Mouse (Mus musculus) c-Kit-positive CD71-negative TER-119-negative erythroid progenitor cells, embryonic 14.5 days (primary cell): ENCODE data around the gene Slc41a2.

Source experiments
- DNase-seq: peaks from one replicate; pipeline ENCODE4 v3.0.0-alpha.2; 2013; ENCODE audit warnings: low read depth

Gene Slc41a2

GRCm38 (mm10) chr10:83310356-83310755, 27.3 kb downstream of the Slc41a2 start:
- DNase-seq, result no peak

GRCm38 (mm10) chr10:83301687-83302086, 36.0 kb downstream of the Slc41a2 start:
- no peak for DNase-seq

GRCm38 (mm10) chr10:83301054-83301453, 36.6 kb downstream of the Slc41a2 start:
- DNase-seq, result no peak

DNA sequence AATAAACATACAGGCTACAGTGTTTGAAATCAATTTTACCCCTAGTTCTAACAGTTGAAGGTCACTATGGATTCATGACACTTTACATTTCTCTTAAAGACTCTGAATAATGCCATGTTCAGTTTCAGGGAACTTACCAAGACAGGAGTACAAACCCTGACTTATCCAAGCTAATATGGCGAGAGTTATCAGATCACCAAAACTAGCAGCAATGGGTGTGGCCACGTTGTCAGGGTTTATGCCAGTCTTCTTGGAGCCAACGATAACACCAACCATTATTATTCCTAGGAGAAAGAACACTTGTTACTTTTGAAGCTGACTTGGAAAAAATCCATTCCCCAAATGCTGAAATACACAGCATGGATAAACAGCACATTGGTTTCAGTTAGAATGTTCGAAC, 40.7 kb downstream of the Slc41a2 start:
- no peak for DNase-seq

DNA sequence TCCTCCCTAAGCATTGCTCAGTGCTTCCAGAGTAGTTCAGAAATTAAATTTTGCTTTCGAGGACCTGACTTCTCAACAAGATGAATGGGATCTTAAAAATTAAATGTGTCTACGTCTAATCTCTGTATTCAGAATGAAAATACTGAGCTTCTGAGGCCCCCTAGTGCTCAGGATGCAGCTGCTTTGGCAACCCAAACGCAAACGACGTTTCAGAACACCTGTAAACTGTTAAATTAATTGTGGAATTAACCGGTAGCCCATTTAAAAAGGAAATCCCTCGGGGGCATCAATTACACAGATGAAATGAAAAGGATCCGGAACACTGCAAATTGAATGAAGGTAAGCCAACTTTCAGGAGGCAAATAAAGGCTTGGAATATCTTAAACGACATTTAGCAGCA, 42.9 kb downstream of the Slc41a2 start:
- no peak for DNase-seq

- DNase-seq, result no peak
These were observed 44.3 kb downstream of the Slc41a2 start for GRCm38 (mm10) chr10:83293352-83293751.

- DNase-seq, result no peak
These were observed 46.0 kb downstream of the Slc41a2 start for GRCm38 (mm10) chr10:83291731-83292130.

DNA sequence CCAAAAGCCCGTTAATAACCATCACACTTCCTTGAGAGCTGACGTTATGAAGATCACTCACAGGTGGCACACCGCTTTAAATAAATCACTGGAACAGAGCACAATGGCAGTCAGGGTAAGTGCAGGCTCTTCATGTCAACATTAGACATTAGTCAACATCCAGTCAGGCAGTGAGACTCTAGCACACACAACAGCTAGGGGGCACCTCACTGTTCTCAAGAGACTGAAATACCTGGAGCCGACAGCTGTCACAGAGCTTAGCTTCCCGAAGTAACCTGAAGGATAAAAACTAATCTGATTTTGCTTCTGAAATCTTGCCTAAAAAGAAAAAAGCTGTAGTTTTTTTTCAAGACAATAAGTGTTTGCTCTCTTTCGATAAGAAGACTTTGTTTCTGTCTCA, 49.9 kb downstream of the Slc41a2 start:
- no peak for DNase-seq

- no peak for DNase-seq
These were observed 51.3 kb downstream of the Slc41a2 start for GRCm38 (mm10) chr10:83286399-83286798.

GRCm38 (mm10) chr10:83285724-83286256, 51.9 kb downstream of the Slc41a2 start:
- no peak for DNase-seq

DNA sequence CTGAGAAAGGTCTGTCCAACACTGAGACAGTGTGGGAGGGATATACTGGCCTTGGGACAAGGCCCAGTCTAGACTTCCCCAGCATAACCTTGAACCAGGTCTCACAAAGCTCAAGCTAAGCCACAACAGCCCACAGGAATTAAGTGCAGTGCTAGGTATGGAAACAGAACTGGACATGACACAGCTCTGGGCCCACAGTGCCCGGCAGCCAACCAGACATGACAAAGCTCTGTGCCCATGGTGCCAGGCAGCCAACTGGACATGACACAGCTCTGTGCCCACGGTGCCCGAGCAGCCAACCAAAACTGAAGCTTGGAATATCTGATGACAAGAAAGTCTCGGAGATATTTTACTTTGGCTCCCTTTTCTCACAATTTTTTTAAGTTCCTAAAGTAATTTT, 52.8 kb downstream of the Slc41a2 start:
- DNase-seq, result no peak

GRCm38 (mm10) chr10:83266731-83267130, 71.0 kb downstream of the Slc41a2 start:
- no peak for DNase-seq

- no peak for DNase-seq
These were observed 71.4 kb downstream of the Slc41a2 start for GRCm38 (mm10) chr10:83266241-83266640.

- no peak for DNase-seq
These were observed 73.0 kb downstream of the Slc41a2 start for GRCm38 (mm10) chr10:83264680-83265079.

DNA sequence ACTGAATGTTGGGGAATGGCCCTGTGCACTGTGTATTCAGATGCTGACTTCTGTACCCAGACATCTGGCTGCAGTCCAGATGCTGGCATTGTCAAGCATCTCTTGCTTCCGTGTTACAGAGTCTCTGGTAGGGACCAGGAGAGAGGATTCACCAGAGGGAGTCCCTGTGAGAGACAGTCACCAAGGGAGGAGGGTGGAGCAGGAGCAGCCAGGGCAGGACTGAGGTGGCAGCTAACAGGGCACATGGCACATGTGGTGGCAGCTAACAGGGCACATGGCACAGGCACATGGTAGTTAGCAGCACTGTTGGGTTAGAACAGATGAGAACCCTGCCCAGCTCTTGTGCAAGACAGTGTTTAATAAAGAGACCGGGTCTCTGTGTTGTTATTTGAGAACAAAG, 73.6 kb downstream of the Slc41a2 start:
- DNase-seq, result no peak

DNA sequence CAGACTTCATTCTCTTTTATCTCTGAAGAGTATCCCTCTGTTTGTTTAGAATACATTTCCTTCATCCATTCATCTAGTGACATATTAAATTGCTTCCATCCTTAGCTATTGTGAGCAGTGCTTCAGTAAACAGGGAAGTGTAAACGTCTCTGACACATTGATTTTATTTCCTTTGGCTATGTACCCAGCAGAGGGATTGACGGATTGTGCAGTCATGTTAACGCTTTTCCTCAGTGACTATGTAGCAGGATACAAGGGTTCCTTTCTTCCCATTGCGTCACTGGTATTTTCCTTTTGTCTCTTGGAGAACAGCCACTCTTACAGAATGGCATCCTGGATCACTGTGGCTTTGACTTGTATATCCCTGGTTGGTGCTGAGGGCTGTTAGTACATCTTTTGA, 76.4 kb downstream of the Slc41a2 start:
- no peak for DNase-seq

DNA sequence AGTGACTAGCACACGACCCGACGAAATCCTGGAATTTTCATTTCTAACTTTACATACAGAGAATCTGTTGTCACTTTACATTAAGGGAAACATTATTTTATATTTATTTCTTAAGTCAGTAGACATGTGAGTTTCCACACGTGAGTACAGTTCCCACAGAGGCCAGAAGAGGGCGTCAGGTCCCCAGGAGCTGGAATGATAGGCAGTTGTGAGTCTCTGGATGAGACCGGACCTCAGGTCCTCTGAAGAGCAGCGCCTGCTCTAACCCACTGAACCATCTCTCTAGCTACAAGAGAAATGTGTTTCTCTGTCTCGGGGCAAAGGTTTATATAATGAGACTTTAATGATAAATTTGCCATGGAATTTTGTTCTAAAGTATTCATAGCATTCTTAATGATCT, 86.3 kb downstream of the Slc41a2 start:
- peak; percentile 19 for DNase-seq

GRCm38 (mm10) chr10:83248036-83248435, 89.6 kb downstream of the Slc41a2 start:
- DNase-seq, result no peak

DNA sequence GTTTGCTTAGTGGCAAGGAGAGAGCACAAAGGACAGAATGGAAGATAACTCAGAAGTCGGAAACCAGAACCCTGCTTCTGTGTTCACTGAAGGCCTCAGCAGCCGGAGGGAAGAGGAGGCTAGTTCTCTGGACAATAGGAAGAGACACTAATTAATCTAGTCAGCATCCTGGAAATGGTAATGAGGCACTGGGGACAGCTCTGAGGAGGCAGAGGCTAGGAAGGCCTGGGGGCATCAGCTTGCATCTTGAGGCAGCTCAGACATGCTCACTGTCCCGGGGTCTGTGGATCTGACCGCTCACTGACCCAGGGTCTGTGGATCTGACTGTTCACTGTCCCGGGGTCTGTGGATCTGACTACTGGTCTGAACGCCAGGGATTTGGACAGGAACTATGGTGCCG, 92.0 kb downstream of the Slc41a2 start:
- no peak for DNase-seq

- no peak for DNase-seq
These were observed 93.6 kb downstream of the Slc41a2 start for GRCm38 (mm10) chr10:83244131-83244530.

- DNase-seq, result no peak
These were observed 95.5 kb downstream of the Slc41a2 start for GRCm38 (mm10) chr10:83242106-83242686.

DNA sequence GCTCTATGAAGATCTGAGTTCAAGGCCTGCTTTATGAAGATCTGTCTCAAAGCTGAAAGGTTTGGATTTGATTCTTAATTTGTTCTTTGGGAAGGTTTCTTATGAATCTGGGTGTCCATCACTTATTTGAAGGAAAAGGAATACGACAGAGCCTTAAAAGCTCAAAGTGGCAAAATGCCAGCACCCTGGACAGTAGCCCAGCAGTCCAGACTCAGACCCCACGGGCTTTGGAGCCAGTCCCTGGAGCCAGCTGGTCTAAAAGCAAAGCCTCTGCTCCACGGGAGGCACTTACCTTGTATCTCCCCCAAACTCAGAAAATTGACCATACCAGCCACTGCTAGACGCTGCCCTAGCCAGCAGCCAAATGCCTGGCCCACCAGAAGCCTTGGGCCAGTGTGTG, 103.3 kb downstream of the Slc41a2 start:
- no peak for DNase-seq

DNA sequence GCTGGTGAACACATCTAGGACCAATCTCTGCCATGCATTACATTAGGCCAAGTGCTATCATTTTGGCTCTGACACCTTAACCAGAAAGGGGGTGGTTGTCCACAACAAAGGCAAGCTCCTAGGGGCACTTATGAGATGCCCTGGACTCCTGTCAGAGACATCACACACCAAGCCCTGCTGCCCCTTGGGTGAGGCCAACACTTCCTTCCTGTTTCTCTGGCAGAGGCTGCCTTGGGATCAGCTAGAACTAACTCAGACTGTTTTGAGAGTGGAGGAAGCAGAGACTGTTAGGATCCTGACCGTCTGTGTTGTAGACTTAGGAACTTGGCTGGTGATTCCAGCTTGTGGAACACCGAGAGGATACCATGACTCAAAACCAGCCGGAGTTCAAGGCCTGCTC, 103.7 kb downstream of the Slc41a2 start:
- no peak for DNase-seq

DNA sequence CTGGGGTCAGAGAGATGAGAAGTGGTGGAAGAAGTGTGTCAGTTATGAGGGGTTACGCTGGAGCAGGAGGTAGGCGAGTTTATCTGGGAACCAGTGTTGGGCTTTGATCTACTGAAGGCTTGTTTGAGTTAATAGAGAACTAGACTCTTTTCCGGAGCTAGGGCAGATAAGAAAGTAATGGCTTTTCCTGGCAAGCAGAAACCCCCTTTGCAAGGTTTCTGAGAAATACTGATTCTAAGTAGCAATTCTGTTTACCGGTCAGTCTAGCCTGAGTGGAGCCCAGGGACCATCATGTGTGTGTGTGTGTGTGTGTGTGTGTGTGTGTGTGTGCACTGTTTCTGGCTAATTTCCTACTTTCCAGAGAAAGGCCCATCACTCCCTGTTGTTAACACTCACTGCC, 109.1 kb downstream of the Slc41a2 start:
- DNase-seq, result no peak
